Mouse (Mus musculus): ENCODE measurements at regions not wholly inside any gene's neighbourhood (a gene's known extent, or its start where the extent isn't known, plus 50 kb on each side); places are given as distances from the start of the nearest gene placed in this dataset.

GRCm38 (mm10) chr1:43247609-43248008 is 50.8 kb upstream of the Fhl2 start:
- no peaks in the 10 kb centered on the region for H3K4me1 ChIP-seq (ENCODE audit: insufficient read depth, low read length)
- no peak overlapping the region for H3K9ac ChIP-seq (replicated peaks; ENCODE audit: low read length, poor library complexity, severe bottlenecking)
- DNase-seq (ENCODE audit: low spot score) = no peak
- H3K27me3 ChIP-seq (ENCODE audit: insufficient read depth, low read length) = no peaks in the 10 kb centered on the region; the same call in 1 of the 2 replicates
- no peak overlapping the region for H3K27ac ChIP-seq (ENCODE audit: low read depth, low read length)
- ATAC-seq (ENCODE audit: low FRiP score) = no peak
- no peak overlapping the region for H3K4me2 ChIP-seq (ENCODE audit: low read depth, low read length, poor library complexity, severe bottlenecking)
- no peaks in the 10 kb centered on the region for H3K36me3 ChIP-seq (ENCODE audit: insufficient read depth, low read length)
- TF ChIP-seq CTCF (IDR thresholded peaks at IDR 0.05) = no peak
- H3K4me3 ChIP-seq (ENCODE audit: low read depth, low read length) = no peak overlapping the region
- H3K9me3 ChIP-seq (ENCODE audit: low read length) = no peaks in the 10 kb centered on the region
- 85% methylated on average over 1 of the region's 1 CpGs for WGBS

DNA sequence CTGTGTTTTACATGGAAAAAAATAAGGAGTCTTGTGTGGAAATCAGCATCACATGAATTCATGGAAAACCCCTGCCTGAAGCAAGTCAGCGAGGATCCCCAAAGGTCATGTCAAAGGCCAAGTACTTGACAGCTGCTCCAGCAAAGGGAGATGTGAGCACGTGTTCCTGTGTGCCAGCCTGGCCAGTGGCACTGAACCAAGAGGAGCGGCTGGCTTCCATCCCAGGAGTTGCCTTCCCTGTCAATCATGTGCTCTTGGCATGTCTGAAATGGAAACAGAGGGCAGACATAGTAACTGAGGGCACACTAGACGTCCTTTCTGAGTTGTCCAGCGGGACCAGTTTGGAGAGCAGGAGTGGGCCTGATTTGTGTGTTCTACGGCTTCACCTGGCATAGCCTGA is 53.5 kb upstream of the Fhl2 start:
- H3K9ac ChIP-seq (replicated peaks; ENCODE audit: low read length, poor library complexity, severe bottlenecking) = no peak overlapping the region
- no peaks in the 10 kb centered on the region for H3K4me1 ChIP-seq (ENCODE audit: insufficient read depth, low read length)
- H3K9me3 ChIP-seq (ENCODE audit: low read length) = no peaks in the 10 kb centered on the region
- no peaks in the 10 kb centered on the region; the same call in 1 of the 2 replicates for H3K27me3 ChIP-seq (ENCODE audit: insufficient read depth, low read length)
- no peaks in the 10 kb centered on the region for H3K36me3 ChIP-seq (ENCODE audit: insufficient read depth, low read length)
- H3K27ac ChIP-seq (ENCODE audit: low read depth, low read length) = no peak overlapping the region
- no peak overlapping the region for H3K4me3 ChIP-seq (ENCODE audit: low read depth, low read length)
- H3K4me2 ChIP-seq (ENCODE audit: low read depth, low read length, poor library complexity, severe bottlenecking) = no peak overlapping the region
- no peak for ATAC-seq (ENCODE audit: low FRiP score)
- 67% methylated on average over 6 of the region's 6 CpGs for WGBS
- TF ChIP-seq CTCF (IDR thresholded peaks at IDR 0.05) = no peak
- peak; percentile 47 for DNase-seq (ENCODE audit: low spot score)

DNA sequence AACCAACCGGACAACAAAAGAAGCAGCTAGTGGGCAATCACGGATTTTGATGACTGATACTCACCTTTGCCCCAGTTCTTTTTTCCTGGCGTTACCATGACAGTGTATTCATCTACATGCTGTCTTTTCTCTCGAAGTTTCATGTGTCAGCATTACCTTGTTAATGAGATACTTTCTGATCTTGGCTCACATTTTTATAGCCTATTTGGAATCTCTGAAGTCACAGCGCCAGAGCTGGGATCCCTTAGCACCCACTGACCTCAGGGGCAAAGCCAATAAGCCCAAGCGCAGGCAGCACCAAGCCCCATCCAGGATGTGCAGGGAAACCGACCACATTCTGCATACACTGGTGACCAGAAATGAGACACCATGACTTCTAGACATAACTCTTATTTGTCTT is 54.6 kb upstream of the Fhl2 start:
- ATAC-seq (ENCODE audit: low FRiP score) (no peak), DNase-seq (ENCODE audit: low spot score) (no peak)
- Histone ChIP-seq H3K9me3 (ENCODE audit: low read length) (no peaks in the 10 kb centered on the region), H3K9ac (replicated peaks; ENCODE audit: low read length, poor library complexity, severe bottlenecking) (no peak overlapping the region), H3K27ac (ENCODE audit: low read depth, low read length) (no peak overlapping the region), H3K4me3 (ENCODE audit: low read depth, low read length) (no peak overlapping the region), H3K4me1 (ENCODE audit: insufficient read depth, low read length) (no peaks in the 10 kb centered on the region), H3K4me2 (ENCODE audit: low read depth, low read length, poor library complexity, severe bottlenecking) (no peak overlapping the region), H3K27me3 (ENCODE audit: insufficient read depth, low read length) (no peaks in the 10 kb centered on the region; the same call in 1 of the 2 replicates), H3K36me3 (ENCODE audit: insufficient read depth, low read length) (no peaks in the 10 kb centered on the region)
- TF ChIP-seq CTCF (IDR thresholded peaks at IDR 0.05) = no peak
- WGBS = 77% methylated on average over 7 of the region's 7 CpGs

GRCm38 (mm10) chr1:43254129-43254528 is 57.3 kb upstream of the Fhl2 start:
- no peaks in the 10 kb centered on the region for H3K36me3 ChIP-seq (ENCODE audit: insufficient read depth, low read length)
- 94% methylated on average over 1 of the region's 1 CpGs for WGBS
- no peak overlapping the region for H3K4me2 ChIP-seq (ENCODE audit: low read depth, low read length, poor library complexity, severe bottlenecking)
- no peaks in the 10 kb centered on the region; the same call in 1 of the 2 replicates for H3K27me3 ChIP-seq (ENCODE audit: insufficient read depth, low read length)
- DNase-seq (ENCODE audit: low spot score) = no peak
- H3K27ac ChIP-seq (ENCODE audit: low read depth, low read length) = no peak overlapping the region
- no peak overlapping the region for H3K9ac ChIP-seq (replicated peaks; ENCODE audit: low read length, poor library complexity, severe bottlenecking)
- H3K4me1 ChIP-seq (ENCODE audit: insufficient read depth, low read length) = no peaks in the 10 kb centered on the region
- no peaks in the 10 kb centered on the region for H3K9me3 ChIP-seq (ENCODE audit: low read length)
- no peak for TF ChIP-seq CTCF (IDR thresholded peaks at IDR 0.05)
- no peak for ATAC-seq (ENCODE audit: low FRiP score)
- no peak overlapping the region for H3K4me3 ChIP-seq (ENCODE audit: low read depth, low read length)

- Histone ChIP-seq H3K27ac (ENCODE audit: low read depth, low read length) (no peak overlapping the region), H3K27me3 (ENCODE audit: insufficient read depth, low read length) (no peaks in the 10 kb centered on the region), H3K36me3 (ENCODE audit: insufficient read depth, low read length) (no peaks in the 10 kb centered on the region), H3K4me2 (ENCODE audit: low read depth, low read length, poor library complexity, severe bottlenecking) (no peak overlapping the region), H3K9ac (replicated peaks; ENCODE audit: low read length, poor library complexity, severe bottlenecking) (no peak overlapping the region), H3K9me3 (ENCODE audit: low read length) (no peaks in the 10 kb centered on the region), H3K4me1 (ENCODE audit: insufficient read depth, low read length) (no peaks in the 10 kb centered on the region), H3K4me3 (ENCODE audit: low read depth, low read length) (no peak overlapping the region)
- ATAC-seq (ENCODE audit: low FRiP score) = no peak
- no peak for DNase-seq (ENCODE audit: low spot score)
- TF ChIP-seq CTCF (IDR thresholded peaks at IDR 0.05) = no peak
These were observed 59.3 kb upstream of the Fhl2 start for GRCm38 (mm10) chr1:43256078-43256477.

GRCm38 (mm10) chr1:43257909-43258308 is 61.1 kb upstream of the Fhl2 start:
- no peaks in the 10 kb centered on the region for H3K4me1 ChIP-seq (ENCODE audit: insufficient read depth, low read length)
- H3K9ac ChIP-seq (replicated peaks; ENCODE audit: low read length, poor library complexity, severe bottlenecking) = no peak overlapping the region
- DNase-seq (ENCODE audit: low spot score) (no peak), ATAC-seq (ENCODE audit: low FRiP score) (no peak)
- no peak overlapping the region for H3K4me3 ChIP-seq (ENCODE audit: low read depth, low read length)
- H3K36me3 ChIP-seq (ENCODE audit: insufficient read depth, low read length) = no peaks in the 10 kb centered on the region
- WGBS = 84% methylated on average over 6 of the region's 6 CpGs
- H3K27ac ChIP-seq (ENCODE audit: low read depth, low read length) = no peak overlapping the region
- H3K4me2 ChIP-seq (ENCODE audit: low read depth, low read length, poor library complexity, severe bottlenecking) = no peak overlapping the region
- no peak for TF ChIP-seq CTCF (IDR thresholded peaks at IDR 0.05)
- no peaks in the 10 kb centered on the region for H3K27me3 ChIP-seq (ENCODE audit: insufficient read depth, low read length)
- H3K9me3 ChIP-seq (ENCODE audit: low read length) = no peaks in the 10 kb centered on the region

Measured in midbrain, postnatal 0 days (tissue).